Comparison of ENCODE assay signal across 21 mouse cellular contexts in genomic region chr3:122640286-122640685, GRCm38 (mm10). TPM values are rescaled to one million over a fixed set of nuclear protein-coding genes. Genes with fewer than 3 reads are reported as not detected.
A peak's percentile ranks its signal among the peaks of the same experiment; 100 is the strongest.
DNase-seq lines count a peak whose midpoint lies in the region; ATAC-seq lines count a peak whose summit lies in the region.
"Had no signal": no experiment of that assay in that cellular context is flagged by ENCODE, and none has a peak within 500 bp of the region (broad histone marks: within the 10 kb centered on the region; RNA-seq: fewer than 3 reads in every experiment).

No protein-coding gene starts in this region.

- H3K9ac ChIP-seq in liver, embryonic 13.5 days, result no peak overlapping the region
- no peak overlapping the region for H3K9ac ChIP-seq in liver, embryonic 11.5 days (ENCODE audit: low read depth, low read length)
- H3K9ac ChIP-seq: limb, embryonic 12.5 days; midbrain, embryonic 15.5 days had no signal

- H3K9me3 ChIP-seq in liver, embryonic 13.5 days (replicated peaks), result no peaks in the 10 kb centered on the region
- H3K9me3 ChIP-seq in liver, embryonic 11.5 days (ENCODE audit: control insufficient read depth, low read length), result no peaks in the 10 kb centered on the region
- H3K9me3 ChIP-seq: limb, embryonic 12.5 days; midbrain, embryonic 15.5 days had no signal

- H3K27me3 ChIP-seq in liver, embryonic 13.5 days, result no peaks in the 10 kb centered on the region
- no peaks in the 10 kb centered on the region for H3K27me3 ChIP-seq in liver, embryonic 11.5 days (replicated peaks; ENCODE audit: control insufficient read depth, insufficient read depth, low read length)
- H3K27me3 ChIP-seq: limb, embryonic 12.5 days; midbrain, embryonic 15.5 days had no signal

- no peaks in the 10 kb centered on the region for H3K36me3 ChIP-seq in liver, embryonic 13.5 days
- no peaks in the 10 kb centered on the region for H3K36me3 ChIP-seq in liver, embryonic 11.5 days (ENCODE audit: control insufficient read depth, insufficient read depth, low read length)
- H3K36me3 ChIP-seq: limb, embryonic 12.5 days; midbrain, embryonic 15.5 days had no signal

- no peak overlapping the region for H3K27ac ChIP-seq in liver, embryonic 13.5 days
- no peak overlapping the region for H3K27ac ChIP-seq in liver, embryonic 11.5 days (ENCODE audit: low read depth, low read length)
- H3K27ac ChIP-seq: left cerebral cortex, adult 2 months; limb, embryonic 12.5 days; midbrain, embryonic 15.5 days had no signal

- peak; percentile 86 for DNase-seq in heart, adult 11 months
- no peak for DNase-seq in heart, adult 9 months (ENCODE audit: low spot score in 2 of 2)
- DNase-seq in liver, embryonic 13.5 days, result no peak
- DNase-seq in liver, embryonic 11.5 days (ENCODE audit: low spot score), result no peak
- DNase-seq in 416B (ENCODE audit: low read depth) (peak; percentile 35), ZHBTc4 (ENCODE audit: low read depth, low spot score) (peak; percentile 93)
- no peak for DNase-seq in cerebellum, adult 18-20 months
- DNase-seq in T-cell, adult 2 months (ENCODE audit: low spot score), result no peak
- DNase-seq: adrenal gland, postnatal 10 days; cerebellum, adult 9-11 months; heart, postnatal 4 days; kidney, adult 8-10 months; kidney, postnatal 14 days; lung, adult 18-20 months; right cerebral cortex, postnatal 25 days; thymus, adult 18-20 months; thymus, postnatal 4 days had no signal

- no peak overlapping the region for H3K4me3 ChIP-seq in liver, embryonic 13.5 days (replicated peaks)
- H3K4me3 ChIP-seq in liver, embryonic 11.5 days (ENCODE audit: low read depth, low read length), result no peak overlapping the region
- H3K4me3 ChIP-seq: left cerebral cortex, adult 2 months; limb, embryonic 12.5 days; midbrain, embryonic 15.5 days had no signal

- no peak overlapping the region for H3K4me2 ChIP-seq in liver, embryonic 13.5 days
- H3K4me2 ChIP-seq in liver, embryonic 11.5 days, result no peak overlapping the region
- H3K4me2 ChIP-seq: limb, embryonic 12.5 days; midbrain, embryonic 15.5 days had no signal

- peak; percentile 52 for ATAC-seq in liver, embryonic 13.5 days (ENCODE audit: low read depth)
- ATAC-seq in liver, embryonic 11.5 days (replicated peaks; ENCODE audit: low FRiP score), result no peak
- ATAC-seq: activated CD4-positive, CD25-positive, alpha-beta regulatory T cell, adult 4 months had no signal

- 0 out of 2 replicates have a peak, but pooled peaks cover 3% of the 10 kb centered on the region for H3K4me1 ChIP-seq in liver, embryonic 13.5 days (replicated peaks)
- no peaks in the 10 kb centered on the region for H3K4me1 ChIP-seq in liver, embryonic 11.5 days (replicated peaks; ENCODE audit: control insufficient read depth, insufficient read depth, low read length)
- H3K4me1 ChIP-seq: midbrain, embryonic 15.5 days had no signal

RNA-seq across cellular contexts. Expression of gene Fnbp1l, which starts 20.8 kb away (rescaled TPM):
- 4.3 and 5.6 TPM in 2 replicates for polyA plus RNA-seq in liver, embryonic 13.5 days (2015; fragmentation: Nextera tagmentation; extraction: Ambion mirVana)
- polyA plus RNA-seq in liver, embryonic 11.5 days (2014; fragmentation: Nextera tagmentation; extraction: Ambion mirVana), result 16.6 and 17.5 TPM in 2 replicates

Comparison
In these comparisons a context has a peak if more than half of its experiments do, and no peak if none do; other contexts are left out.
1. DNase-seq: peak in heart, adult 11 months (single experiment), 416B (single experiment) and ZHBTc4 (single experiment); none in heart, adult 9 months (0 of 2), liver, embryonic 13.5 days (single experiment), liver, embryonic 11.5 days (single experiment), cerebellum, adult 18-20 months (0 of 2) and T-cell, adult 2 months (single experiment).